Mouse (Mus musculus) activated CD4-positive, CD25-positive, alpha-beta regulatory T cell (primary cell): Measurements from ENCODE around the gene Clock. TPM values are rescaled to one million over a fixed set of nuclear protein-coding genes. Genes with fewer than 3 reads are reported as not detected.

ENCODE experiments used
- polyA plus RNA-seq, 2 experiments: library from polyadenylated mRNA; unstranded; fragments of 100-300 nt; shearing (Covaris generic); gene quantifications; one replicate each; pipeline ENCODE4 v1.2.1; 2017

Clock gene
- 10 to 100 TPM; 10.0 to 14.0 TPM for polyA plus RNA-seq

DNA sequence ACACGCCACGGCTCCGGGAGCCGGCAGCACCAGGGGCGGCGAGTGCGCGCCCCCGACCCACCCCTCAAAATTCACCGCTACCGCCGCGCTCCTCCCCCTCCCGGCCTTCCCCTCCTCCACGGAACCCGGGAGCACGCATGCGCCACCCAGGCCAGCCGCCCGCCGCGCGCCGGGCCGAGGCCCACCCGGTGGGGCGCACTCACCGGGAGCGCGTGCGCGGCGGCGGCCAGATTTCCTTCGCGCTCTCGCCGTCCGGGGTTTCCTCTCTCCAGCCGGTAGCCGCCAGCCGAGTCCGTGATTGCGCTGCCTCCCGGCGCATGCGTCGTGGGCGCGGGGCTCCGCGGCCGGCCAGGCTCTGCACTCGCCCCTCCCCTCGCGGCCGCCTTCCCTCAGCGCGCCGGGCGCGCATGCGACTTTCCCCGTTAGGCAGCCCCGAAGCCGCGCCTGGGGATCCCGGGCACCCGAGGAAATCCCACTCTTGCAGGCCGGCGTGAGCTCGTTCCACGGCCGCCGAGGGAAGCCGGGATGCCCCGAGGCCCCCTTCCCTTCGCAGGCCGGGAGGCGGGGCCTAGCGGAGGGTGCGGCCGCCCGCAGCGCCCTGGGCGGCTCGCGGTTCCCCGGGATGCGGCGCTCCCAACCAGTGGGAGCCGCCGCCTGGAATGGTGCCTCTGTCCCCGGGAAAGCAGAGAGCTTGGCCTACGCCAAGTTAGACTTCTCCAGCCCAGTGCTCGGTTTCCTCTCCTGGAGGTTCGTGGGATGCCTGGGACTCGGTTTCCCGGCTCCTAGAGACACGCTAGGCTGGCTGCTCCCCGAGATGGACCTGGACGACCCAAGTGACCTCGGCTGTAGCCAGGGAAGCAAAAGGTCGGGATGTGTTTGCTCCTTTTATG is at the start of gene Clock:
TSS of gene Clock (minus strand) at position 341 of the 890 bp plus-strand sequence.

DNA sequence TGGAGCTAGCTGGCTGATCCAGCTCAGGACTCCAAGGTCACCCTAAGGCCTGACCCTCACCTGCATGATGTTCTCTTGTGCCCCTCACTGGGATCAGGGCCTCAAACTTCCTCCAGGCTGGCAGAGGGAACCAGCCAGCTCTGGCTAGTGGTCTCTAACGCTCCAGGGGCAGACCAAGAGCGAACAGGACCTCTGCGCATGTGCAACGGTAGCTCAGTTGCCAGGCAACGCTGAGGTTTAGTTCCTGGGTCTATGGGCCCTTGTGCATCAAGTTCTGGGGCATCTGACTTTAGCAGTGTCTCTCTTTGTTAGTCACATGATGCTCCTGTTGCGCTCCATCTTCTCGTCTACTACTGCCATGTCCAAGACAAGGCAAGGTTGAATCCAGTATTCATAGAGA is 26.4 kb upstream of the Clock start, which contains the start of gene Pdcl2:
TSS of gene Pdcl2 (minus strand) at position 204 of the 400 bp plus-strand sequence.

DNA sequence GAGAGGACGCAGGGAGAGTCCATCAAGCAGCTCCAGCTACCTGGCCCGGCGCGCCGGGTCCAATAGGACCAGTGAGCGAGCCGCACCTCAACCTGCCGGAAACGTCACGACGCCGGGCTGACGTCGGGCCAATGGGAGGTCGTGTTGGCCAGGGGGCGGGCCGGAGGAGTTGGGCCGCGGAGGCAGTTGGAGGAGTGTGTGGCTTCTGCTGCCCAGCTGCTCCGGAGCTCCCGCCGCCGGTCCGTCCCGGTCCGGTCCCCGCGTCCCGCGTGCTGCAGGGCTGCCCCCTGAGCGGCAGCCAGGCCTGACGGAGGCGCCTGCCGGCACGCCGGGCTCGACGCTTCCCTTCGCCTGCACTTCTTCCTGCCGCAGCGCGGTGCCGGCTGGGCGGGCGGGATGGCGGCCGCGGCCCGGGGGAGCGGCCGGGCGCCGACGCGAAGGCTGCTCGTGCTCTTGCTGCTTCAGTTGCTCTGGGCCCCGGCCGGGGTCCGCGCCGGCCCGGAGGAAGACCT is 120.8 kb downstream of the Clock start, which contains the start of gene Tmem165:
TSS of gene Tmem165 (plus strand) at position 131 of the 512 bp plus-strand sequence.

Other genes with a start within 250 kb of the Clock start
- 10 to 100 TPM; 75.5 to 82.5 TPM for gene Srd5a3, start 164.5 kb downstream of the Clock start, polyA plus RNA-seq
- gene Tmem165, start 120.9 kb downstream of the Clock start, polyA plus RNA-seq = 100 to 1,000 TPM; 105 to 114 TPM
- not detected for gene Pdcl2, start 26.4 kb upstream of the Clock start, polyA plus RNA-seq
- gene Nmu, start 59.0 kb upstream of the Clock start, polyA plus RNA-seq = not detected
- gene Gm7271, start 179.2 kb upstream of the Clock start, polyA plus RNA-seq = not detected
- 10 to 100 TPM; 39.2 to 40.3 TPM for gene Exoc1, start 224.5 kb upstream of the Clock start, polyA plus RNA-seq